In genomic region chr15:10470941-10471340, GRCm38 (mm10) we compare ENCODE assay signal across 8 mouse cellular contexts. TPM values are rescaled to one million over a fixed set of nuclear protein-coding genes. Genes with fewer than 3 reads are reported as not detected.
DNase-seq lines count a peak whose midpoint lies in the region; ATAC-seq and TF ChIP-seq lines count a peak whose summit lies in the region.

No protein-coding gene starts in this region.

- peak overlapping the region; percentile 90 for H3K4me3 ChIP-seq in liver, embryonic 11.5 days (ENCODE audit: low read depth, low read length)
- peak overlapping the region; percentile 84 for H3K4me3 ChIP-seq in stomach, postnatal 0 days (ENCODE audit: low read depth, low read length)

- no peak for TF ChIP-seq EP300 in stomach, postnatal 0 days (optimal IDR thresholded peaks at IDR 0.05)

- 21% methylated on average over 3 of the region's 3 CpGs for WGBS in liver, embryonic 11.5 days
- 4% methylated on average over 3 of the region's 3 CpGs for WGBS in stomach, postnatal 0 days

- ATAC-seq in cerebellum, adult (ENCODE audit: insufficient number of reproducible peaks, low FRiP score, low TSS enrichment): peak; percentile 12; the same call in 1 of the 2 replicates
- ATAC-seq in liver, embryonic 11.5 days (replicated peaks; ENCODE audit: low FRiP score): no peak
- ATAC-seq in stomach, postnatal 0 days (ENCODE audit: low FRiP score, low TSS enrichment): no peak

- H3K4me2 ChIP-seq in liver, embryonic 11.5 days: peak overlapping the region; percentile 91
- peak overlapping the region; percentile 89 for H3K4me2 ChIP-seq in stomach, postnatal 0 days (replicated peaks; ENCODE audit: low read depth)

- H3K27ac ChIP-seq in liver, embryonic 11.5 days (ENCODE audit: low read depth, low read length): peak overlapping the region; percentile 77; the same call in 1 of the 2 replicates
- peak overlapping the region; percentile 90 for H3K27ac ChIP-seq in stomach, postnatal 0 days (replicated peaks)

- no peak for DNase-seq in cerebellum, adult 9-11 months
- peak; percentile 18 for DNase-seq in retina, embryonic 14.5 days (ENCODE audit: low spot score)
- DNase-seq in retina, postnatal 1 day: no peak
- no peak for DNase-seq in liver, embryonic 11.5 days (ENCODE audit: low spot score)
- no peak for DNase-seq in stomach, postnatal 0 days (ENCODE audit: low spot score)
- DNase-seq in embryo, embryonic 9.5 days (ENCODE audit: extremely low spot score): no peak
- no peak for DNase-seq in cerebellum, postnatal 14 days

- TF ChIP-seq CTCF in stomach, postnatal 0 days (IDR thresholded peaks at IDR 0.05; ENCODE audit: low read depth): no peak

- 0 out of 2 replicates have a peak, but pooled peaks cover 2% of the 10 kb centered on the region for H3K4me1 ChIP-seq in liver, embryonic 11.5 days (replicated peaks; ENCODE audit: control insufficient read depth, insufficient read depth, low read length)
- H3K4me1 ChIP-seq in stomach, postnatal 0 days (replicated peaks; ENCODE audit: control insufficient read depth, insufficient read depth): no peaks in the 10 kb centered on the region; the same call in 1 of the 2 replicates

- H3K27me3 ChIP-seq in liver, embryonic 11.5 days (replicated peaks; ENCODE audit: control insufficient read depth, insufficient read depth, low read length): no peaks in the 10 kb centered on the region
- H3K27me3 ChIP-seq in stomach, postnatal 0 days (ENCODE audit: control insufficient read depth, insufficient read depth, low read length): no peaks in the 10 kb centered on the region

- H3K9me3 ChIP-seq in liver, embryonic 11.5 days (ENCODE audit: control insufficient read depth, low read length): no peaks in the 10 kb centered on the region
- no peaks in the 10 kb centered on the region for H3K9me3 ChIP-seq in stomach, postnatal 0 days (ENCODE audit: control insufficient read depth, low read length)

- H3K36me3 ChIP-seq in liver, embryonic 11.5 days (ENCODE audit: control insufficient read depth, insufficient read depth, low read length): peaks cover 2% of the 10 kb centered on the region; the same call in 1 of the 2 replicates
- H3K36me3 ChIP-seq in stomach, postnatal 0 days (ENCODE audit: control insufficient read depth, insufficient read depth, low read length): peaks cover 6% of the 10 kb centered on the region; the same call in 1 of the 2 replicates

- peak overlapping the region; percentile 85 for H3K9ac ChIP-seq in liver, embryonic 11.5 days (ENCODE audit: low read depth, low read length)
- H3K9ac ChIP-seq in stomach, postnatal 0 days (ENCODE audit: low read length): peak overlapping the region; percentile 88

RNA-seq across cellular contexts. Expression of gene Dnajc21, which starts 0.6 kb away (rescaled TPM):
- 17.4 and 17.8 TPM in 2 replicates for polyA plus RNA-seq in liver, embryonic 11.5 days (2014; fragmentation: Nextera tagmentation; extraction: Ambion mirVana)
- polyA plus RNA-seq in stomach, postnatal 0 days (2015; fragmentation: Nextera tagmentation; extraction: Ambion mirVana): 11.8 and 14.0 TPM in 2 replicates

RNA-seq across cellular contexts. Expression of gene Brix1, which starts 14.8 kb away (rescaled TPM):
- 168 and 179 TPM in 2 replicates for polyA plus RNA-seq in liver, embryonic 11.5 days (2014; fragmentation: Nextera tagmentation; extraction: Ambion mirVana)
- 85.2 and 86.1 TPM in 2 replicates for polyA plus RNA-seq in stomach, postnatal 0 days (2015; fragmentation: Nextera tagmentation; extraction: Ambion mirVana)

RNA-seq across cellular contexts. Expression of gene Rad1, which starts 14.9 kb away (rescaled TPM):
- 42.4 and 43.2 TPM in 2 replicates for polyA plus RNA-seq in liver, embryonic 11.5 days (2014; fragmentation: Nextera tagmentation; extraction: Ambion mirVana)
- polyA plus RNA-seq in stomach, postnatal 0 days (2015; fragmentation: Nextera tagmentation; extraction: Ambion mirVana): 15.1 and 16.0 TPM in 2 replicates
